Mouse (Mus musculus): ENCODE data around the gene Hsd17b11. TPM values are rescaled to one million over a fixed set of nuclear protein-coding genes. Genes with fewer than 3 reads are reported as not detected.

Hsd17b11 gene
- polyA plus RNA-seq, 1 experiment from 2014 or later = 3.6 TPM

- Histone ChIP-seq H3K4me1 (replicated peaks) (peaks cover 5% of the 10 kb centered on the region), H3K36me3 (peaks cover 18% of the 10 kb centered on the region), H3K4me3 (no peak overlapping the region), H3K4me2 (no peak overlapping the region), H3K9me3 (no peaks in the 10 kb centered on the region), H3K27ac (replicated peaks) (no peak overlapping the region), H3K27me3 (no peaks in the 10 kb centered on the region), H3K9ac (no peak overlapping the region)
- 60% methylated on average over 8 of the region's 8 CpGs for WGBS
- no peak for ATAC-seq (ENCODE audit: low FRiP score, low read depth)
Observed at GRCm38 (mm10) chr5:104052956-104053355, 31.2 kb upstream of the Hsd17b11 start.

- no peaks in the 10 kb centered on the region for H3K27me3 ChIP-seq
- peak overlapping the region; percentile 90; the same call in 1 of the 2 replicates for H3K4me3 ChIP-seq
- ATAC-seq (ENCODE audit: low FRiP score, low read depth) = no peak
- peaks cover 18% of the 10 kb centered on the region for H3K36me3 ChIP-seq
- 54% methylated on average over 4 of the region's 4 CpGs for WGBS
- H3K9me3 ChIP-seq = no peaks in the 10 kb centered on the region
- no peak overlapping the region for H3K9ac ChIP-seq
- no peak overlapping the region for H3K27ac ChIP-seq (replicated peaks)
- peaks cover 18% of the 10 kb centered on the region for H3K4me1 ChIP-seq (replicated peaks)
- H3K4me2 ChIP-seq = peak overlapping the region; percentile 77
Observed at GRCm38 (mm10) chr5:104048139-104048538, 26.4 kb upstream of the Hsd17b11 start.

- Histone ChIP-seq H3K27ac (replicated peaks) (peak overlapping the region; percentile 89), H3K4me2 (peak overlapping the region; percentile 77), H3K4me3 (peak overlapping the region; percentile 90), H3K4me1 (replicated peaks) (peaks cover 18% of the 10 kb centered on the region), H3K27me3 (no peaks in the 10 kb centered on the region), H3K9ac (peak overlapping the region; percentile 92), H3K36me3 (peaks cover 18% of the 10 kb centered on the region), H3K9me3 (no peaks in the 10 kb centered on the region)
- 0 out of 2 replicates have a peak, but pooled peaks have one; percentile 1 for ATAC-seq (ENCODE audit: low FRiP score, low read depth)
- 10% methylated on average over 19 of the region's 19 CpGs for WGBS
Observed at GRCm38 (mm10) chr5:104047200-104048105, 25.7 kb upstream of the Hsd17b11 start.

- H3K4me2 ChIP-seq = peak within 1 kb of the TSS; percentile 77
- peak; percentile 99 for ATAC-seq (ENCODE audit: low FRiP score, low read depth)
- no peaks in the 10 kb centered on the region for H3K27me3 ChIP-seq
- H3K36me3 ChIP-seq = peaks cover 11% of the 10 kb centered on the region
- peak within 1 kb of the TSS; percentile 92 for H3K9ac ChIP-seq
- no peaks in the 10 kb centered on the region for H3K9me3 ChIP-seq
- peak within 1 kb of the TSS; percentile 90 for H3K4me3 ChIP-seq
- peak within 1 kb of the TSS; percentile 89 for H3K27ac ChIP-seq (replicated peaks)
- H3K4me1 ChIP-seq (replicated peaks) = peaks cover 18% of the 10 kb centered on the region
- 5% methylated on average over 85 of the region's 90 CpGs for WGBS
Observed at GRCm38 (mm10) chr5:104046256-104047199, 24.8 kb upstream of the Hsd17b11 start, which contains the start of gene Nudt9. Gene Nudt9 (plus strand): TSS chr5:104046306.

GRCm38 (mm10) chr5:104043704-104044103 is 22.0 kb upstream of the Hsd17b11 start:
- Histone ChIP-seq H3K4me1 (replicated peaks) (peaks cover 18% of the 10 kb centered on the region), H3K27me3 (no peaks in the 10 kb centered on the region), H3K27ac (replicated peaks) (no peak overlapping the region), H3K4me3 (no peak overlapping the region), H3K4me2 (no peak overlapping the region), H3K9me3 (no peaks in the 10 kb centered on the region), H3K36me3 (no peaks in the 10 kb centered on the region), H3K9ac (no peak overlapping the region)
- ATAC-seq (ENCODE audit: low FRiP score, low read depth) = no peak
- 64% methylated on average over 2 of the region's 2 CpGs for WGBS

- Histone ChIP-seq H3K4me1 (replicated peaks) (peaks cover 13% of the 10 kb centered on the region), H3K36me3 (no peaks in the 10 kb centered on the region), H3K27ac (replicated peaks) (no peak overlapping the region), H3K4me3 (no peak overlapping the region), H3K9ac (no peak overlapping the region), H3K27me3 (no peaks in the 10 kb centered on the region), H3K9me3 (no peaks in the 10 kb centered on the region), H3K4me2 (no peak overlapping the region)
- ATAC-seq (ENCODE audit: low FRiP score, low read depth) = no peak
- 93% methylated on average over 2 of the region's 2 CpGs for WGBS
Observed at GRCm38 (mm10) chr5:104042906-104043305, 21.2 kb upstream of the Hsd17b11 start.

- no peak overlapping the region for H3K4me2 ChIP-seq
- no peak overlapping the region for H3K27ac ChIP-seq (replicated peaks)
- no peaks in the 10 kb centered on the region for H3K9me3 ChIP-seq
- ATAC-seq (ENCODE audit: low FRiP score, low read depth) = no peak
- 70% methylated on average over 6 of the region's 6 CpGs for WGBS
- no peaks in the 10 kb centered on the region for H3K36me3 ChIP-seq
- H3K9ac ChIP-seq = no peak overlapping the region
- H3K4me1 ChIP-seq (replicated peaks) = no peaks in the 10 kb centered on the region
- no peaks in the 10 kb centered on the region for H3K27me3 ChIP-seq
- no peak overlapping the region for H3K4me3 ChIP-seq
Observed at GRCm38 (mm10) chr5:104039154-104039932, 17.6 kb upstream of the Hsd17b11 start.

GRCm38 (mm10) chr5:104036686-104037085 is 15.0 kb upstream of the Hsd17b11 start:
- Histone ChIP-seq H3K27ac (replicated peaks) (no peak overlapping the region), H3K4me2 (no peak overlapping the region), H3K4me1 (replicated peaks) (no peaks in the 10 kb centered on the region), H3K4me3 (no peak overlapping the region), H3K36me3 (no peaks in the 10 kb centered on the region), H3K9ac (no peak overlapping the region), H3K27me3 (no peaks in the 10 kb centered on the region), H3K9me3 (no peaks in the 10 kb centered on the region)
- ATAC-seq (ENCODE audit: low FRiP score, low read depth) = no peak
- 90% methylated on average over 1 of the region's 1 CpGs for WGBS

GRCm38 (mm10) chr5:104035824-104036223 is 14.1 kb upstream of the Hsd17b11 start:
- no peak overlapping the region for H3K27ac ChIP-seq (replicated peaks)
- ATAC-seq (ENCODE audit: low FRiP score, low read depth) = no peak
- no peaks in the 10 kb centered on the region for H3K27me3 ChIP-seq
- H3K4me2 ChIP-seq = no peak overlapping the region
- no peaks in the 10 kb centered on the region for H3K9me3 ChIP-seq
- 66% methylated on average over 1 of the region's 1 CpGs for WGBS
- no peaks in the 10 kb centered on the region for H3K36me3 ChIP-seq
- no peak overlapping the region for H3K4me3 ChIP-seq
- no peak overlapping the region for H3K9ac ChIP-seq
- H3K4me1 ChIP-seq (replicated peaks) = no peaks in the 10 kb centered on the region

GRCm38 (mm10) chr5:104035066-104035465 is 13.3 kb upstream of the Hsd17b11 start:
- H3K27ac ChIP-seq (replicated peaks) = no peak overlapping the region
- H3K36me3 ChIP-seq = no peaks in the 10 kb centered on the region
- no peaks in the 10 kb centered on the region for H3K9me3 ChIP-seq
- no peak overlapping the region for H3K4me2 ChIP-seq
- H3K4me3 ChIP-seq = no peak overlapping the region
- no peak for ATAC-seq (ENCODE audit: low FRiP score, low read depth)
- no peaks in the 10 kb centered on the region for H3K27me3 ChIP-seq
- H3K9ac ChIP-seq = no peak overlapping the region
- no peaks in the 10 kb centered on the region for H3K4me1 ChIP-seq (replicated peaks)

GRCm38 (mm10) chr5:104032434-104033097 is 10.8 kb upstream of the Hsd17b11 start:
- no peak for ATAC-seq (ENCODE audit: low FRiP score, low read depth)
- H3K9ac ChIP-seq = no peak overlapping the region
- H3K4me3 ChIP-seq = no peak overlapping the region
- H3K4me1 ChIP-seq (replicated peaks) = no peaks in the 10 kb centered on the region
- H3K27me3 ChIP-seq = no peaks in the 10 kb centered on the region
- H3K4me2 ChIP-seq = no peak overlapping the region
- H3K36me3 ChIP-seq = no peaks in the 10 kb centered on the region
- no peaks in the 10 kb centered on the region for H3K9me3 ChIP-seq
- WGBS = 82% methylated on average over 2 of the region's 2 CpGs
- no peak overlapping the region for H3K27ac ChIP-seq (replicated peaks)

Data from hindbrain, embryonic 15.5 days (tissue).